Mouse (Mus musculus): ENCODE measurements around the gene Gm49339.

Gm49339 gene

DNA sequence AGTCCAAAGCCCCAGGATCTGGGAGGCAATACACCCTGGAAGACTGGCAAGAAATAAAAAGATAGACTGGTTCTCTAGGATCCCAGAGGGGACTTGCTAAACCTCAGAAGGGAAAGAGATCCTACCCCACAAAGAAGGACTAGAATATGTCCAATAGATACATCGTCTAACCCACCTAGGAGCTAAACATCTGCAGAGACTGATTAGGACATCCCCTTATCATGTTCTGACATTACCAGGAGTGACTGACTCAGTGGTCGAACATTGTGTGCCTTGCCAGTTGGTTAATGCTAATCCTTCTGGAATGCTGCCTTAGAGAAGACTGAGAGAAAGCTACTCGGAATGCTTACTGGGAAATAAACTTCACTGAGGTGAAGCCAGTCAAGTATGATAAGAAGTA, 49.1 kb downstream of the Gm49339 start:
- no peaks in the 10 kb centered on the region for H3K27me3 ChIP-seq (ENCODE audit: control insufficient read depth, insufficient read depth, low read length, poor library complexity, severe bottlenecking)
- DNase-seq (ENCODE audit: low read depth, low spot score), result no peak
- H3K36me3 ChIP-seq (ENCODE audit: control insufficient read depth, insufficient read depth, low read length, poor library complexity, severe bottlenecking), result no peaks in the 10 kb centered on the region

- no peaks in the 10 kb centered on the region for H3K27me3 ChIP-seq (ENCODE audit: control insufficient read depth, insufficient read depth, low read length, poor library complexity, severe bottlenecking)
- no peaks in the 10 kb centered on the region for H3K36me3 ChIP-seq (ENCODE audit: control insufficient read depth, insufficient read depth, low read length, poor library complexity, severe bottlenecking)
- DNase-seq (ENCODE audit: low read depth, low spot score), result no peak
Measured at GRCm38 (mm10) chr10:51530813-51531212, 50.4 kb downstream of the Gm49339 start.
